Mouse (Mus musculus): ENCODE results near the gene C1qtnf7.

The C1qtnf7 gene

GRCm38 (mm10) chr5:43609760-43610159 lies 94.4 kb downstream of the C1qtnf7 start:
- no peak for DNase-seq (ENCODE audit: low read depth, low spot score)

DNA sequence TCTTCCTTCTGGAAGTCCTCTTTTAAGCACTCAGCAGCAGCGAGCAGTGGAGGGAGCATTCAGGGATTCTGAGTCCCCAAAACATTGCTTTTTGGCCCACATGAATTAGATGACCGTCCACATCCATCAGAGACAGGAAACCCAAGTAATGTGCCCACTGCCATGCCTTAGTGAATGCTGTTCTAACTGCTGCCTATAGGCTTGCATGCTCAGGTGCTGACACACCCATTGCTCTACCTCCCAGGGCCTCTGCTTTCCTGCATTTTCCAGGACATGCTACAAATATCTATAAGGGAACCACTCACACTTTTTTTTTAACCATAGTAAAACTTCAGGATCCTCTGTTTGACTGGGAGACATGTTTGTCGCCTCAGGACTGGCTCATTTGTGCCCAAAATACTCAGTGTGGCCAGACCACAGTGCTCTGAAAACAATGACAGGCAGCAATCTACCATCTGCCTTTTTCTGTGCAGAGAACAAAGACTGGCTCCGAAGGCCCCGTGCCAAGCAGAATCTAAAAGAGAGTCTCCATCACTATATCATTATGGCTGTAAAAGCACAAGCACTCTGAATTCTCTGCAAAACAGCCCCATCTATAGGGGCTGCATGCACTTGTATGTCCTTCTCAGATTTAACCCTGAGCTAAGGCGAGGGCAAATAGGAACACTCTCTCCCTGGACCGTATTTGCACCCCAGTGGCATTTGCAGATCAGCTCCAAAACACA lies 106.4 kb downstream of the C1qtnf7 start:
- DNase-seq (ENCODE audit: low read depth, low spot score) = no peak

DNA sequence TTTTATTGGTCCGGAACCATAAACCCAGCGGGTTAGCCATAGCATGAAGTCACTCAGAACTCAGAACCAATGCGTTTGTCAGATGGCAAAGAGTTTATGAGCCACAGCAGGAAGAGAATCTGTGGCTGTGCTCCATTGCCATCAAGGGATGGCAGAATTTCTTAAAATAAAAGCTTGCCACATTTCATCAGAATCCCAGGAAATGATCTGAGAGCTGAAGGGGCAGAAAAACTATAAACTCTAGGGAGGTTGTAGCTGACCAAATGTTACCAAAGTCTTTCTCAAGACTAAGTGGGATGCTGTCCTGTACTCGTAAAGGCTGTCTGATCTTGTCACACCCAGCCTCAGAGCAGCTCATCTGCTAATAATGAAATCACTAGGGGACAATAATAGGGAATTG lies 110.1 kb downstream of the C1qtnf7 start:
- no peak for DNase-seq (ENCODE audit: low read depth, low spot score)

- no peak for DNase-seq (ENCODE audit: low read depth, low spot score)
Measured at GRCm38 (mm10) chr5:43634071-43634601, 118.8 kb downstream of the C1qtnf7 start.

GRCm38 (mm10) chr5:43634602-43635081 lies 119.3 kb downstream of the C1qtnf7 start:
- DNase-seq (ENCODE audit: low read depth, low spot score) = no peak

GRCm38 (mm10) chr5:43645020-43645419 lies 129.7 kb downstream of the C1qtnf7 start:
- DNase-seq (ENCODE audit: low read depth, low spot score) = no peak

DNA sequence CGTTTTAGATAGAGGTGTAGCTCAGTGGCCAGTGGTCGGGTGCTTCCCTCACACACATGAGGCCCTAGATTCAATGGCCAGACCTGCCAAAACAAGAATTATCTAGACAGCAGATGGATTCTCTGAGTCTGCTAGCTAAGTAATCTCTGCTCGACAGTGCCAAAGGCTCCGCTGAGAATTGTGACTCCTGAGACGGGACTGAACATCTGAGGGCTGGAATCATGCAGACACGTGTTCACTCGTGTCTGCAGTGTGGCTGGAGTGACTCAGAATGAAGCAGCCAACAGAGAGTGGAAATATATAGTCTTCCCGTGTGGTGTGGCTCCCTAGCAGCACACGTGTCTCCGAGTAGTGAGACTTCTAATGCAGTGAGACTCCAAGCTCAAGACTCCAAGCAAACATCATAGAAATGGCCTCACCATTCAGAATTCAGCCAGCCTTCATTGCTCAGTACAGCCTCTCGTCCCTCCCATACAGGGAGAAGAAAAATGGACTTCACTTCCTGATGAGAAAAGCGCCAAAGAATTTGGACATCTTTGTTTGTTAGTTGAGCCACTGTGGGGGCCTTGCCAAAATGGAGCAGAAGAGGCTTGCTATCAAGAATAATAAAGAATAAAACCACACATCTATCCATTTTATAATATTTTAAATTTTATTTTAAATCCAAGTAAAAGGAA lies 131.9 kb downstream of the C1qtnf7 start:
- DNase-seq (ENCODE audit: low read depth, low spot score) = no peak

- DNase-seq (ENCODE audit: low read depth, low spot score) = no peak
Measured at GRCm38 (mm10) chr5:43661498-43661897, 146.2 kb downstream of the C1qtnf7 start.

DNA sequence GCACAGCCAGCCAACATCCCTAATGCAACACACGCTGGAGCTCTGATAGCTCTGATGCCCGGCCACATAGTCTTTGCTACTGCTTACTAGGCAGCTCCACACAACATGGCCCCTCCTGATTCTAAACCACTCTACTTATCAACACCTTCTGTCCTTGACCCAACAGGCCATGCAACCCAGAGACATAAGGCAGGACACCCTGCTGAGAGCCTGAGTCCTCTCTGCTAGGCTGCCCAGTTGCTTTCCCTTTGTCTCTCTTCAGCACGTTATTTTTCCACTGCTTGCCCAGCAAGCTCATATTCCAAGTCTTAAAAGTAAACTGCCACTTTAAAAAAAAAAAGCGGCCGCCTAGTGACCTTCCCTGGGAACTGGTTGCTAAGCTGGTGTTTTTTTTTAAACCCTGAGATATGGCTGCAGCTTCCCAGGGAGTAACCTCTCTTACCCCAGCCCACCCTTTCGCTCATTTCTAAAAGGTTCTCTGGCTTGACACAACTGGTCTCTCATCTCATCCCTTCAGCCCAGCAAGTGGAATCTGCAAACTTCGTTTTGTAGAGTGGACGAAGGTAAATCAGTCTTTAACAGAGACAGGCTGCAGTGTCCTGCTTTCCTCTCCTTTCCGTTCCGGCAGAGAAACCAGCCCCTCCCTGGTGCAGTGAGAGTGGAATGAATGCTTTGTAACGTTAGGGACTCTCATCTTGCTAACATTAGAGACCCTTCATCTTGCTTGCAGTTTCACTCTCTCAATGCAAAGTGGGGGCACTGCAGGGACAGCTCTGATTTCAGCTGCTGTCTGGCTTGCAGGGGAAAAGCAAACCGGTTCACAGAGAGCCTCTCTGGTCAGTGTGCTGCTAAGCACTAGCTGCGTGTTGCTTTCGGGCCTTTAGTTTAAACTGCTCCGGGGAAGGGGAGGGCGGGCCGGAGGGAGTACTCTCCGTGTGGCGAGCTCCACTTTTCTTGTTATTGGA lies 146.9 kb downstream of the C1qtnf7 start, which contains the start of gene Cc2d2a:
Gene Cc2d2a (plus strand): TSS at position 350 of the 965 bp plus-strand sequence.
- no peak for DNase-seq (ENCODE audit: low read depth, low spot score)

GRCm38 (mm10) chr5:43663531-43663930 lies 148.2 kb downstream of the C1qtnf7 start:
- DNase-seq (ENCODE audit: low read depth, low spot score) = no peak

GRCm38 (mm10) chr5:43665144-43665543 lies 149.8 kb downstream of the C1qtnf7 start:
- DNase-seq (ENCODE audit: low read depth, low spot score) = no peak
